Mouse (Mus musculus) hindbrain, embryonic 15.5 days (tissue): Measurements from ENCODE around the gene Enah. TPM values are rescaled to one million over a fixed set of nuclear protein-coding genes. Genes with fewer than 3 reads are reported as not detected.
A peak's percentile ranks its signal among the peaks of the same experiment; 100 is the strongest.

Source experiments
- ATAC-seq: fragments of 200-750 bp; cut with Nextera tagmentation; 2 replicates; pipeline ENCODE4 v1.8.0; 2017; ENCODE audit warnings: low read depth, moderate number of reproducible peaks, moderate TSS enrichment; ENCODE audit not compliant: low FRiP score
- H3K27ac ChIP-seq: fragments of 300-500 bp; sonication (generic); replicated peaks from 2 replicates; pipeline ENCODE4 v1.5.1; 2015; ENCODE audit warnings: mild to moderate bottlenecking, inconsistent platforms
- H3K27me3 ChIP-seq: fragments of 300-500 bp; sonication (generic); 2 replicates; pipeline ENCODE4 v1.6.1; 2015; ENCODE audit warnings: control low read depth, inconsistent platforms
- H3K36me3 ChIP-seq: fragments of 300-500 bp; sonication (generic); 2 replicates; pipeline ENCODE4 v1.6.1; 2015; ENCODE audit warnings: control low read depth, inconsistent platforms
- H3K4me1 ChIP-seq: fragments of 300-500 bp; sonication (generic); replicated peaks from 2 replicates; pipeline ENCODE4 v1.6.1; 2015; ENCODE audit warnings: control low read depth, inconsistent platforms
- H3K4me2 ChIP-seq: fragments of 300-500 bp; sonication (generic); 2 replicates; pipeline ENCODE4 v1.6.1; 2015; ENCODE audit warnings: moderate library complexity, mild to moderate bottlenecking, inconsistent platforms
- H3K4me3 ChIP-seq: fragments of 300-500 bp; sonication (generic); 2 replicates; pipeline ENCODE4 v1.5.1; 2015; ENCODE audit warnings: mild to moderate bottlenecking, inconsistent platforms
- H3K9ac ChIP-seq: fragments of 300-500 bp; sonication (generic); 2 replicates; pipeline ENCODE4 v1.6.1; 2015; ENCODE audit warnings: inconsistent platforms
- H3K9me3 ChIP-seq: fragments of 300-500 bp; sonication (generic); 2 replicates; pipeline ENCODE4 v1.6.1; 2016; ENCODE audit warnings: control low read depth, inconsistent platforms
- WGBS: fragments of 180-500 bp; shearing (Covaris S2); methylation state at CpG from one replicate; pipeline ENCODE4 v1.1.7; 2015; 5-methylcytosine and 5-hydroxymethylcytosine counted together
- polyA plus RNA-seq: library from polyadenylated mRNA; unstranded; fragments of >200 nt; fragmentation: Nextera tagmentation; extraction: Ambion mirVana; gene quantifications from 2 replicates; pipeline ENCODE4 v1.2.1, GENCODE M21; 2015

Enah gene
- polyA plus RNA-seq, 1 experiment from 2014 or later, result 30.5 TPM

DNA sequence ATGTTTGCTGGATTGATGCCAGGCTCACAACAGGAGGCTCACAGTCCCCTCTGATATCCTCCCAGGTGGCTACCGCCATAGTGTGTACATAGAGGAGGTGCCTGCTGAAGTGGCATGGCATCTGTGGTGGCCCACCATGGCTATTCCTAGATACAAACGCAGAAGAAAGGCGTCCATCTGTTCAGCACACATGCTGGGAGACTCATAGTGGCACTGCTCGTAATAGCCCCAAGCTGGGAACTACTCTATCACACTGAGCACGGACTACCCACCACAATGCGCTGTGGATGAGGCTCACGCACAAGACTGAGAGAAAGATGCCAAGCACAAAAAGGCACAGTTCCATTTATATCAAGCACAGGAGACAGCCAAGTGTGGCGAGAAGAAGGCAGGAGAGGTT lies 126.1 kb downstream of the Enah start:
- H3K4me3 ChIP-seq, result no peak overlapping the region
- H3K36me3 ChIP-seq, result peaks cover 6% of the 10 kb centered on the region; the same call in 1 of the 2 replicates
- peaks cover 4% of the 10 kb centered on the region; the same call in 1 of the 2 replicates for H3K4me1 ChIP-seq
- no peak overlapping the region for H3K4me2 ChIP-seq
- no peak overlapping the region for H3K27ac ChIP-seq
- ATAC-seq, result no peak
- no peaks in the 10 kb centered on the region for H3K9me3 ChIP-seq
- H3K27me3 ChIP-seq, result no peaks in the 10 kb centered on the region
- no peak overlapping the region for H3K9ac ChIP-seq
- WGBS, result 44% methylated on average over 8 of the region's 8 CpGs

DNA sequence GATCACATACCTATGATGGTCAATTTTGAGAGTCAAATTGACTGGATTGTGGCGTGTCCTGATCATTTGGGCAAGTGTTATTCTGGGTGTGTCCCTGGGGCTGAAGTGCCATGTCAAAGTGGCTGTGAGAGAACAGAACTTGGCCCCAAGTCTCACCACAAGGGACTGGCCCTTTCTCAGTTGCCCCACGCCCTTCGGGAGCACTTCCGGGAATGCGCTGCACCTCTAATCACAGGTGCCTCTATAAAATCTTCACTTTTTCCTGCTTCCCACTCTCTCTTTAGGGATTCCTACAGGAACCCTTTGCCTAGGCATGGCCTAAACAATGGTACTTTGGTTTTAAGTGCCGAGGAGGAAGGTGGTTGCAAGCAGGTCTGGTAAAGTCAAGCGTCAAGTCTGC lies 130.1 kb downstream of the Enah start:
- no peaks in the 10 kb centered on the region for H3K27me3 ChIP-seq
- H3K36me3 ChIP-seq, result 0 out of 2 replicates have a peak, but pooled peaks cover under 1% of the 10 kb centered on the region
- no peak overlapping the region for H3K9ac ChIP-seq
- WGBS, result 90% methylated on average over 7 of the region's 7 CpGs
- H3K4me2 ChIP-seq, result no peak overlapping the region
- no peaks in the 10 kb centered on the region for H3K9me3 ChIP-seq
- no peak overlapping the region for H3K4me3 ChIP-seq
- ATAC-seq, result no peak
- peaks cover 4% of the 10 kb centered on the region; the same call in 1 of the 2 replicates for H3K4me1 ChIP-seq
- H3K27ac ChIP-seq, result no peak overlapping the region

DNA sequence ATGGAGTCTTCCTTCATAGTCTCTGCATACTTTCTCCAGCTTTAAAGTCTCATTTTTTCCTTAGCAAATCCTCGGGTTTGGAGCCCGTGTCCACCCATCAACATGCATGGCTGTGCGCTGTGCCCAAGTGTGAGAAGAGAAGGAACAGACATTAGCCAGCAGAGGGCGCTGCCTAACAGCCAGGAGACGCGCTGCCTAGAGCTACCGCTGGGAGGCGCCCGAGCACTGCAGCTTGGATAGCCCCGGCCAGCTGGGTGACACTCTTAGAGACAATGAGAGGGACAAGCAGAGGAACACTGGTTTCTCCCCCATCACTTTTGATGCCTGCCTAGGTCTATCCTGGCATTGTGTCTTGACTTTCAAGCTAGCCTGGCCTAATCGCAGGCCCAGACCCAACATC lies 131.0 kb downstream of the Enah start:
- Histone ChIP-seq H3K4me3 (no peak overlapping the region), H3K4me1 (peaks cover 4% of the 10 kb centered on the region; the same call in 1 of the 2 replicates), H3K4me2 (no peak overlapping the region), H3K27me3 (no peaks in the 10 kb centered on the region), H3K9me3 (no peaks in the 10 kb centered on the region), H3K27ac (no peak overlapping the region), H3K9ac (no peak overlapping the region), H3K36me3 (no peaks in the 10 kb centered on the region)
- WGBS, result 11% methylated on average over 11 of the region's 11 CpGs
- peak; percentile 79 for ATAC-seq

DNA sequence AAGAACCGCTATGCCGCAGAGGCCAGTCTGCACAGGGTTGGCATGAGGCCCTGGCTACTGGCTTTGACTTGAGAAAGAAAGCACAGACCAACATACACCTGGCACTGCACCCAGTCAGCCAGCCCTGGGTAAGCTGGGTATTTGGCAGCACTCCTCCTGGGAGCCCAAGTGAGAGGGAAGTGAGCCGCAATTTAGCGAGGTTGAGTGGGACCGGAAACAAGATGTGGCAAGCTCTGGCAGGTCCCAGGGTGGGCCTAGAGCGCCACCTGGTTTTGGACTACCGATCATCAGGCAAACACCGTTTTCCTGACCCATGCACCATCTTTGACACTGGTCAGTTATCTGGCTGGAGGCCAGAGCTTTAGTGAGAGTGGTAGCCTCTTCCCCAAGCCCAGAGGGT lies 138.3 kb downstream of the Enah start:
- Histone ChIP-seq H3K36me3 (no peaks in the 10 kb centered on the region), H3K27me3 (no peaks in the 10 kb centered on the region), H3K4me3 (no peak overlapping the region), H3K9ac (no peak overlapping the region), H3K9me3 (no peaks in the 10 kb centered on the region), H3K4me2 (no peak overlapping the region), H3K4me1 (peaks cover 13% of the 10 kb centered on the region; the same call in 1 of the 2 replicates), H3K27ac (peak overlapping the region; percentile 37; the same call in 1 of the 2 replicates)
- peak; percentile 59 for ATAC-seq
- WGBS, result 21% methylated on average over 8 of the region's 8 CpGs

DNA sequence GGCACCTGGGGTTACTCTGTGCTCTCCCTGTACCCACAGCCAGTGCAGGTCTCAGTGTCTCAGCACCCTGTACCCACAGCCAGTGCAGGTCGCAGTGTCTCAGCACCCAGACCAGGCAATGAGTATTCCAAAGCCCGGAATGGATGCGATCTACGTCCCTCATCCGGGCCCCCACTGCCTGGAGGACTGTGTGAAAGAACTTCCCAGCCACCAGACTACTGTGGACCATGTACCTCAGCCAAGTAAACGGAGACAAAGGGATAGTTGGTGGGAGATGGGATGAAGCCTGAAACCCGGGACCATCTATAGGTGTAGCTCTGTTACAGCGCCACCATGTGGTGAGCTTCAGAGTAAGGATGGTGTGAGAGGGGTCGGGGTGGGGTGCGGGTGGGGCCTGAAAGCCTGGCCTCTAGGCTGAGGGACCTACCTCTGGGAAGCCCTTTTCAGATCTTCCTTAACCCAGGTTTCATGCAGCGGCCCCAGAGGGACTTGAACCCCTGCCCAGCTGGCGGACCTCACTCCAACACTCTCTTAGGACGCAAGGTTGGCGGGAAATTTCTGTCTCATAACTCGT lies 139.0 kb downstream of the Enah start:
- peak; percentile 42; the same call in 1 of the 2 replicates for ATAC-seq

DNA sequence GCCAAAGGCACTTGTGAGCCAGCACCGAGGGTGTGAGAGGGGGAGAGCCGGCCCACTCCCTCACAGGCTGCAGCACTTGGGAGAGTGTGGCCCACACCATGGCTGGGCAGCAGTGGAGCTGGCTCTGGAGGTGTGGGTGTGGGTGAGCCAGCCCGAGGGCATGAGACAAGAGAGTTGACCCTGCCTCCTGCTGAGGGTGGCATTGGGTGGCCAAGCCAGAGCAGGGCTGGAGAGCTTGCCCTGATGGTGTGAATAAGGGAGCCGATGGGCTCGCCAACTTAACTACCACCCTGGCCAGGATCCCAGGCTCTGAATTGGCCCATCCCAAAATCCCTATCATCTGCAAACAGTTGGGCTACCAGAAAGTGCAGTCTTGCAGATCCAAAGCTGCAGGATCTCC lies 141.4 kb downstream of the Enah start:
- ATAC-seq, result peak; percentile 33; the same call in 1 of the 2 replicates
- 76% methylated on average over 5 of the region's 5 CpGs for WGBS
- peaks cover 13% of the 10 kb centered on the region; the same call in 1 of the 2 replicates for H3K4me1 ChIP-seq
- no peak overlapping the region for H3K27ac ChIP-seq
- no peaks in the 10 kb centered on the region for H3K36me3 ChIP-seq
- no peak overlapping the region for H3K9ac ChIP-seq
- no peaks in the 10 kb centered on the region for H3K9me3 ChIP-seq
- no peak overlapping the region for H3K4me3 ChIP-seq
- H3K4me2 ChIP-seq, result no peak overlapping the region
- H3K27me3 ChIP-seq, result no peaks in the 10 kb centered on the region

More for the DNA sequence above, 139.0 kb downstream of the Enah start:
- WGBS, result 57% methylated on average over 15 of the region's 15 CpGs
- Histone ChIP-seq H3K9me3 (no peaks in the 10 kb centered on the region), H3K4me1 (peaks cover 13% of the 10 kb centered on the region; the same call in 1 of the 2 replicates), H3K36me3 (no peaks in the 10 kb centered on the region), H3K9ac (no peak overlapping the region), H3K4me2 (no peak overlapping the region), H3K27ac (peak overlapping the region; percentile 37; the same call in 1 of the 2 replicates), H3K27me3 (no peaks in the 10 kb centered on the region), H3K4me3 (no peak overlapping the region)

DNA sequence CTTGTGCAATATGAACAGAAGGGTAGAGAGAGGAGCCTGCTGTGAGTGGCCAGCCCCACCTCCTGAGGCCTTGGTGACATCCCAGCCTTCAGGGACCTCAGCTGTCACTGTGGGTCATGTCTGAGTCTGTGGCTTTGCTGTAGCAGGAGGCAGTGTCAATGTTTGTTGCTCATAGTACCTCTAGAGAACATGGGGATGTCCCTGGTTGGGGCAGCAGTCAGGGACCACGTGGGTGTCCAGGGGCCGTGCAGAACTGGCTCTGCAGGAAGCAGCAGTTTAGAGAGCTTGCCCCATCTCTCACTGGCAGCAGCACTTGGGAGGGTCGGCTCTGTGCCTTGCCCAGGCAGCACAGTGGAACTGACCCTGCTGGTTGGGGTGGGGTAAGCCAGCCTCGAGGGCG lies 142.7 kb downstream of the Enah start:
- Histone ChIP-seq H3K36me3 (no peaks in the 10 kb centered on the region), H3K9ac (no peak overlapping the region), H3K4me3 (no peak overlapping the region), H3K27ac (no peak overlapping the region), H3K4me2 (no peak overlapping the region), H3K27me3 (no peaks in the 10 kb centered on the region), H3K4me1 (peaks cover 12% of the 10 kb centered on the region; the same call in 1 of the 2 replicates), H3K9me3 (no peaks in the 10 kb centered on the region)
- ATAC-seq, result no peak
- 51% methylated on average over 5 of the region's 5 CpGs for WGBS

DNA sequence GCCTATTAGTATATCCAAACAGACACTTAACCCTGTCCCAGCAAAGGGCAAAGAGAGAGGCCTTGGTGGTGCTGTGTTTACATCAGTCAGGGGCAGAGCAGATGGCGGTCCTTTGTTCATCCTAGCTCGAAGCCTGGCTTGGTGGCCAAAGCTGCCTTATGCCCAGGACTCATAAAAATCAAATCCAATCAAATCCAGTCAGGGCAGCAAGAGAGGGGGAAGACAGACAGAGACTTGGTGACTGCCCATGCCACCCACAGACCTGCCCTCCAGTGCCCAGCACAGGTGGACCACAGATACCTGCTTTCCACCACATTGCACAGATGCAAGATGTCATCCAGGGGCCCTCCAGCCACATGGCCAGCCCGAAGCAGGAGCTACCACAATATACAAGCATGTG lies 143.1 kb downstream of the Enah start:
- peaks cover 8% of the 10 kb centered on the region; the same call in 1 of the 2 replicates for H3K4me1 ChIP-seq
- H3K27ac ChIP-seq, result no peak overlapping the region
- H3K9ac ChIP-seq, result no peak overlapping the region
- WGBS, result 75% methylated on average over 3 of the region's 3 CpGs
- H3K9me3 ChIP-seq, result no peaks in the 10 kb centered on the region
- H3K4me3 ChIP-seq, result no peak overlapping the region
- H3K27me3 ChIP-seq, result no peaks in the 10 kb centered on the region
- no peak overlapping the region for H3K4me2 ChIP-seq
- no peaks in the 10 kb centered on the region for H3K36me3 ChIP-seq
- ATAC-seq, result no peak

DNA sequence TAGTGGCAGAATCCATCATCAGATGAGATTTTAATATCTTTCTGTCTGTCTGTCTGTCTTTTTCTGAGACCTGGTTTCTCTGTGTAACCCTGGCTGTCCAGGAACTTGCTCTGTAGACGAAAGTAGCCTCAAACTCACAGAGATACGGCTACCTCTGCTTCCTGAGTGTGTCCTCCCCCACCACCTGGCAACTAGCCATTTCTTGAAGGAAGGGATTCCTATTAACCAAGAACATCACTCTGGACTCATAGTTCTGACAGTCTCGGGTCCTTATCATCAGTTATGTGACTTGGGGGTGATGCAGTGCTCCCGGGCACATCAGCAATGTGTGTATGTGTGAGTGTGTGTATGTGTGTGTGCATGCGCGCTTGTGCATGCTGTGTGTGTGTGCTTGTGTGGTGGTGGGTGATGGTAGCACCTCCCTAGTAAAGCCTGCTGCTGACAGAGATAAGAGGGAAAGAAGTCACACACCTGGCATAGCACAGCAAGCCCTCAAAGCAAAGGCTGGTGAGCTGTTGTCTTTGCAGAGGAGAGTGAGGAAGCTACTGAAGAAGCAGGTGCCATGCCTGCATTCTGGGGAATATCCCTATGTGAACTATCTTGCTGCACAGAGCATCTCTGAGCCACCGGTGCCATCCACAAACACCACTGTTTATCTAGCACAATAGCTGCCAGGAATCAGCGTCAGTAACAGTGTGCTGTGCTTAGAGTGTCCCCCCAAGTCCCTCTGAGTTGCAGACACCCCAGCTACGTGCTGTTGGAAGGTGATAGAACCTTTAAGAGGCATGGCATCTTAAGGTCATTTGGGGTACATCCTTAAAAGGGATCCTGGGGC lies 146.5 kb downstream of the Enah start:
- Histone ChIP-seq H3K36me3 (no peaks in the 10 kb centered on the region), H3K4me2 (no peak overlapping the region), H3K27me3 (no peaks in the 10 kb centered on the region), H3K27ac (no peak overlapping the region), H3K4me3 (no peak overlapping the region), H3K9me3 (no peaks in the 10 kb centered on the region), H3K4me1 (no peaks in the 10 kb centered on the region), H3K9ac (no peak overlapping the region)
- no peak for ATAC-seq
- WGBS, result 85% methylated on average over 9 of the region's 9 CpGs

DNA sequence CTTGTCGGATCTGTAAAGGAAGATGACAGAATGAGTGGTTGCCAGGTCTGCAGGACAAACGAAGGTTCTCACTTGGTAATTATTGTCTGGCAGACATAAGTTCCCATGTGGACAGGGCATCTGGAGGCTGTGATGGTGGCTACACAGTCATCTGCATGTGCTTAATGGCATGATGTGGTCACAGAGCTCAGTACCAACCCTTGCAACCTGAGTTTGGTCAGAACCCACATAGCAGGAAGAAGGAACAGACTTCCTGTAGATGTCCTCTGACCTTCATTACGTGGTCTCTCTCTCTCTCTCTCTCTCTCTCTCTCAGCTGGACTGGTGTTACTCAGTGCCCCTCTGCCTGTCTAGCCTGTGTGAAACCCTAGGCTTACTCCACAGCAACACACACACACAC lies 147.2 kb downstream of the Enah start:
- no peaks in the 10 kb centered on the region for H3K9me3 ChIP-seq
- no peak overlapping the region for H3K9ac ChIP-seq
- H3K27ac ChIP-seq, result no peak overlapping the region
- no peaks in the 10 kb centered on the region for H3K27me3 ChIP-seq
- no peak overlapping the region for H3K4me3 ChIP-seq
- no peaks in the 10 kb centered on the region for H3K36me3 ChIP-seq
- ATAC-seq, result no peak
- WGBS, result 72% methylated on average over 3 of the region's 3 CpGs
- H3K4me1 ChIP-seq, result no peaks in the 10 kb centered on the region
- no peak overlapping the region for H3K4me2 ChIP-seq

DNA sequence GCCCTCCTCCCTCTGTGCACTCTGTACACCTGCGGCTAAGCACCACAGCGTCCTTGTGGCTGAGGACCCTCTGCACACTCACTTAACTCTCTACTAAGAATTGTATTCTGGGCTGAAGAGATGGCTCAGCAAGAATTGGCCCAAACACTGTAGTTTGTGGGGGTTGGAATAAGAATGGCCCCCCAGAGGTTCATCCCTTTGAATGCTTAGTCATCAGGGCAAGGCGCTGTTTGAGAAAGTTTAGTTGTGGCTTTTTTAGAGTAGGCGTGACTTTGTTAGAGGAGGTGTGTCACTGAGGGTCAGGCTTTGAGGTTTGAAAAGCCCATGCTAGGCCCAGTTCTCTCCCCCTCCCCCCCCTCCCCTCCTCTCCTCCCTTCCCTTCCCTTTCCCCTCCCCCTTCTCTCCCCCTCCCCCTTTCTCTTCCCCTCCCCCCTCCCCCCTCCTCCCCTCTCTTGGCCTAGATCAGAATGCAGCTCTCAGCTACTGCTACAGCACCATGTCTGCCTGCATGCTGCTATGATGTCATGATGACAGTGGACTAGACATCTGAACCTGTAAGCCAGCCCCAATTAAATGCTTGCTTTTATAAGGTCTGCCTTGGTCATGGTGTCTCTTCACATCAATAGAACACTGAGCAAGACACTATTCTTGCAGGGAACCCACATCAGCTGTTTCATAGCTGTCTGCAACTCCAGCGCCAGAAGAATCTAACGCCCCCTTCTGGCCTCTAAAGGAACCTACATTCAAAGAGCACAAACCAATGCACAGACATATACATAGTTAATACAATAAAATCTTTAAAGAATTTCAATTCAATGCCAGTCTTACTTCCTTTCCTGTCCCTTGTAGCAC lies 153.1 kb downstream of the Enah start:
- Histone ChIP-seq H3K27me3 (no peaks in the 10 kb centered on the region), H3K9me3 (no peaks in the 10 kb centered on the region), H3K4me2 (no peak overlapping the region), H3K9ac (no peak overlapping the region), H3K36me3 (no peaks in the 10 kb centered on the region), H3K4me3 (no peak overlapping the region), H3K4me1 (no peaks in the 10 kb centered on the region), H3K27ac (no peak overlapping the region)
- WGBS, result 84% methylated on average over 6 of the region's 6 CpGs
- no peak for ATAC-seq

DNA sequence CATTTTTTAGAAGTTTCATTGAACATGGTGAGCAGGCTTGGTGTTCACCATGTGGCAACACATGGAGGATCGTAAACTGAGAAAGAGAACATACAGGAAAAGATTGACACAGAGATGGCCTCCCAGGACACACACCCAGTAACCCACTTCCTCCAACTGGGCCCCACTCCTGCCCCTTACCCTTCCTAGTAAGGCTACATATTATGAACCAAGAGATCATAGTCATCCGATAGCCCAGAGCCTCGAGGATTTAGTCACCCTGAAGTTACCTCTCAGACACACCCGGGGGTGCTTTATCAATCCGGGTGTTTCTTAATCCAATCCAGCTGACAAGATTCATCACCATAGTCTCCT lies 153.9 kb downstream of the Enah start:
- WGBS, result 85% methylated on average over 5 of the region's 5 CpGs
- no peaks in the 10 kb centered on the region for H3K4me1 ChIP-seq
- H3K9me3 ChIP-seq, result no peaks in the 10 kb centered on the region
- ATAC-seq, result no peak
- no peak overlapping the region for H3K27ac ChIP-seq
- H3K36me3 ChIP-seq, result no peaks in the 10 kb centered on the region
- no peak overlapping the region for H3K9ac ChIP-seq
- no peak overlapping the region for H3K4me3 ChIP-seq
- H3K4me2 ChIP-seq, result no peak overlapping the region
- no peaks in the 10 kb centered on the region for H3K27me3 ChIP-seq
